In the genomic region with DNA sequence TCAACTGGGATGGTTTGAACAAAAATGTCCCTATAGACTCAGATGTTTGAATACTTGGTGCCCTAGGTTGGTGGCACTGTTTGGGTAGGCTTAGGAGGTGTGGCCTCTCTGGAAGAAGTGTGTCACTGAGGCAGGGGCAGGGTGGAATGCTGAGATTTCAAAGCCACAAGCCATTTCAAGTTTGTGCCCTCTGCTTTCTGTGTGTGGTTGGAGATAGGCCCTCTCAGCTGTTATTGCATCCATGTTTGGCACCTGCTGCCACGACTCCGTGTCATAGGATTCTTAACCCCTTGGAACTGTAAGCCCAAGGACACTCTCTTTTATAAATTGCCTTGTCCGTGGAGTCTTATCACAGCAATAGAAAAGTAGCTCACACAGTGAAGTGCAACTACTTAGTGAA, we compare ENCODE assay signal across 17 mouse cellular contexts. TPM values are rescaled to one million over a fixed set of nuclear protein-coding genes. Genes with fewer than 3 reads are reported as not detected.
A peak's percentile ranks its signal among the peaks of the same experiment; 100 is the strongest.
DNase-seq lines count a peak whose midpoint lies in the region; TF ChIP-seq lines count a peak whose summit lies in the region.
"Had no signal": no experiment of that assay in that cellular context is flagged by ENCODE, and none has a peak within 500 bp of the region (broad histone marks: within the 10 kb centered on the region; RNA-seq: fewer than 3 reads in every experiment).

No protein-coding gene starts in this region.

- intact Hi-C loops in heart, postnatal 36 days (cut with DNase I): no loop called here

- DNase-seq in heart, adult 11 months: peak; percentile 83
- no peak for DNase-seq in heart, postnatal 36 days
- DNase-seq in adrenal gland, adult 8-10 months: no peak
- DNase-seq: adrenal gland, adult 2 months; adrenal gland, postnatal 10 days; adrenal gland, postnatal 14 days; adrenal gland, postnatal 25 days; adrenal gland, postnatal 36 days; B cell, adult 2 months; cerebellum, adult 11 months; cerebellum, adult 11-12 months; cerebellum, adult 18-20 months; cerebellum, adult 2 months had no signal

- H3K79me2 ChIP-seq in myocyte (ENCODE audit: control insufficient read depth, insufficient read depth): no peaks in the 10 kb centered on the region

- no peak for TF ChIP-seq POLR2A in myocyte (IDR thresholded peaks at IDR 0.05; ENCODE audit: insufficient read length, low read depth)

- H3K27me3 ChIP-seq in myocyte (ENCODE audit: control insufficient read depth, insufficient read depth, insufficient read length): no peaks in the 10 kb centered on the region
- H3K27me3 ChIP-seq: CH12.LX, Patski had no signal

- H3ac ChIP-seq in myocyte (ENCODE audit: control insufficient read depth, insufficient read length): no peak overlapping the region

- no peaks in the 10 kb centered on the region for H3K36me3 ChIP-seq in myocyte (ENCODE audit: control insufficient read depth, insufficient read depth)
- H3K36me3 ChIP-seq: G1E had no signal

- H3K4me3 ChIP-seq in myocyte: no peak overlapping the region

- H3K4me2 ChIP-seq in myocyte (ENCODE audit: low read depth): no peak overlapping the region

TF ChIP-seq in myocyte, 11 proteins besides CTCF, POLR2A, EP300 and RAD21:
- TF ChIP-seq SRF (IDR thresholded peaks at IDR 0.05; ENCODE audit: control insufficient read depth, insufficient read length, low read depth): no peak
- peak in 1 of 3 experiments; percentile 59 for TF ChIP-seq MYOG (IDR thresholded peaks at IDR 0.05; ENCODE audit: control insufficient read depth in 1 of 3, insufficient read depth in 1 of 3, insufficient read length in 2 of 3, low read depth in 2 of 3)
- no peak for TF ChIP-seq TCF3 (IDR thresholded peaks at IDR 0.05; ENCODE audit: insufficient read length, low read depth)
- peak in 2 of 3 experiments; percentile 50 to 67 for TF ChIP-seq MYOD1 (IDR thresholded peaks at IDR 0.05; ENCODE audit: control insufficient read depth in 1 of 3, insufficient read length in 2 of 3, low read depth in 2 of 3)
- TF ChIP-seq TCF12 (IDR thresholded peaks at IDR 0.05; ENCODE audit: insufficient read depth, poor library complexity, severe bottlenecking): no peak
- TF ChIP-seq E2F4 (IDR thresholded peaks at IDR 0.05; ENCODE audit: insufficient read depth): no peak
- TF ChIP-seq USF1 (IDR thresholded peaks at IDR 0.05; ENCODE audit: low read depth): no peak
TF ChIP-seq in myocyte: peak in this region for 2.

RNA-seq across cellular contexts. Expression of a gene that starts 34.1 kb away (rescaled TPM):
- total RNA-seq in heart, postnatal 36 days (2021): 100 to 1,000 TPM; 160 to 171 TPM
- 67.4 TPM for polyA plus RNA-seq in myocyte (2012; fragmentation: generic; extraction: Trizol)
- total RNA-seq in adrenal gland, adult 8-10 months (2022): 100 to 1,000 TPM; 161 to 201 (median 178) TPM
